ENCODE assay signal across 46 mouse cellular contexts in the genomic region with DNA sequence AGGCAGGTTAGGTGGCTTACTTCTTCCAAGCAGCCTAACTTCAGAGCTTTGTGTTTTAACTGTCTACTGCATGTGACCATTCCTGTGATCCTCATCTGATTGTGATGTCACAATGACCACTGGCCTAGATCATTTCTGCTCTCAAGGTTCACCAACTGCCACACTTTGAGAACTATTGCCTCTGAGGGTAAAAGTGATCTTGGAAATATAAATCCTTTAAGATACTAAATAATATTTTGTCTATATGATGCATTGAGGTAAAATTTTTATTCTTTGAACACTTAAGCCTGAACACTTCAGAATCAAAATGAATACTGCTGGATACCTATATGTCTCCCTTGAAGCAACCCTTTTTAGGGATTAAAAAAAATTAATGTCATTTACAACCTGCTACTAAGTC. TPM values are rescaled to one million over a fixed set of nuclear protein-coding genes. Genes with fewer than 3 reads are reported as not detected.
"Had no signal": no experiment of that assay in that cellular context is flagged by ENCODE, and none has a peak within 500 bp of the region (broad histone marks: within the 10 kb centered on the region; RNA-seq: fewer than 3 reads in every experiment).

A gene (minus strand): TSS at position 101 of the 400 bp plus-strand sequence.

- H3K36me3 ChIP-seq: limb, embryonic 10.5 days; limb, embryonic 12.5 days; limb, embryonic 13.5 days; limb, embryonic 15.5 days; liver, embryonic 12.5 days; liver, embryonic 13.5 days; liver, embryonic 15.5 days; lung, embryonic 15.5 days; midbrain, embryonic 10.5 days; midbrain, embryonic 12.5 days; midbrain, embryonic 13.5 days; midbrain, embryonic 15.5 days had no signal

- ATAC-seq: liver, embryonic 12.5 days; liver, postnatal 0 days; lung, postnatal 0 days; midbrain, embryonic 13.5 days; midbrain, embryonic 15.5 days; midbrain, embryonic 16.5 days had no signal

- H3K27me3 ChIP-seq: limb, embryonic 12.5 days; limb, embryonic 15.5 days; liver, embryonic 12.5 days; liver, embryonic 13.5 days; liver, embryonic 15.5 days; lung, embryonic 15.5 days; midbrain, embryonic 13.5 days; midbrain, embryonic 15.5 days had no signal

- H3K4me2 ChIP-seq: limb, embryonic 12.5 days; limb, embryonic 13.5 days; limb, embryonic 15.5 days; liver, embryonic 11.5 days; liver, embryonic 12.5 days; liver, embryonic 13.5 days; liver, embryonic 15.5 days; lung, embryonic 14.5 days; lung, embryonic 15.5 days; midbrain, embryonic 11.5 days; midbrain, embryonic 12.5 days; midbrain, embryonic 13.5 days; midbrain, embryonic 15.5 days had no signal

- DNase-seq: left cerebral cortex, postnatal 4 days; liver; liver, embryonic 13.5 days; liver, postnatal 0 days; lung, adult 18-20 months; lung, adult 2 months; lung, embryonic 14.5 days; lung, postnatal 10 days; lung, postnatal 14 days; lung, postnatal 36 days; lung, postnatal 4 days; midbrain, embryonic 14.5 days had no signal

- H3K4me3 ChIP-seq: left cerebral cortex, adult 2 months; limb, embryonic 10.5 days; limb, embryonic 12.5 days; limb, embryonic 13.5 days; limb, embryonic 15.5 days; liver, embryonic 12.5 days; liver, embryonic 13.5 days; liver, embryonic 15.5 days; lung, embryonic 15.5 days; megakaryocyte, embryonic 14.5 days; midbrain, embryonic 10.5 days; midbrain, embryonic 12.5 days; midbrain, embryonic 13.5 days; midbrain, embryonic 15.5 days; myocyte had no signal

- H3K27ac ChIP-seq: left cerebral cortex, adult 2 months; limb, embryonic 10.5 days; limb, embryonic 12.5 days; limb, embryonic 13.5 days; limb, embryonic 15.5 days; liver, embryonic 12.5 days; liver, embryonic 13.5 days; liver, embryonic 14.5 days; liver, embryonic 15.5 days; lung, embryonic 15.5 days; midbrain, embryonic 10.5 days; midbrain, embryonic 12.5 days; midbrain, embryonic 13.5 days; midbrain, embryonic 15.5 days had no signal

- H3K9ac ChIP-seq: limb, embryonic 12.5 days; limb, embryonic 13.5 days; limb, embryonic 15.5 days; liver, embryonic 12.5 days; liver, embryonic 13.5 days; liver, embryonic 14.5 days; liver, embryonic 15.5 days; liver, postnatal 0 days; lung, embryonic 14.5 days; lung, embryonic 15.5 days; midbrain, embryonic 12.5 days; midbrain, embryonic 13.5 days; midbrain, embryonic 15.5 days had no signal

- H3K9me3 ChIP-seq: limb, embryonic 10.5 days; limb, embryonic 12.5 days; limb, embryonic 13.5 days; limb, embryonic 15.5 days; liver, embryonic 12.5 days; liver, embryonic 13.5 days; liver, embryonic 15.5 days; lung, embryonic 15.5 days; megakaryocyte, embryonic 14.5 days; midbrain, embryonic 10.5 days; midbrain, embryonic 12.5 days; midbrain, embryonic 13.5 days; midbrain, embryonic 15.5 days had no signal

- H3K4me1 ChIP-seq: limb, embryonic 12.5 days; limb, embryonic 13.5 days; limb, embryonic 15.5 days; liver, embryonic 12.5 days; liver, embryonic 13.5 days; liver, embryonic 15.5 days; lung, embryonic 15.5 days; midbrain, embryonic 12.5 days; midbrain, embryonic 15.5 days had no signal

RNA-seq across cellular contexts. Expression of the gene that starts here (rescaled TPM):
- total RNA-seq: left cerebral cortex, adult 2 months; left cerebral cortex, adult 8-10 months; left cerebral cortex, postnatal 10 days; left cerebral cortex, postnatal 14 days; left cerebral cortex, postnatal 25 days; left cerebral cortex, postnatal 36 days; left cerebral cortex, postnatal 4 days; liver, adult 2 months; megakaryocyte progenitor cell, adult 5-6 weeks; megakaryocyte, adult 5-6 weeks; megakaryocyte-erythroid progenitor cell, adult 5-6 weeks; midbrain, postnatal 0 days; monocyte, adult 5-6 weeks had no signal
- polyA plus RNA-seq: limb, embryonic 10.5 days; limb, embryonic 11.5 days; limb, embryonic 12.5 days; limb, embryonic 13.5 days; limb, embryonic 14.5 days; limb, embryonic 15.5 days; liver, adult 2 months; liver, embryonic 11.5 days; liver, embryonic 12.5 days; liver, embryonic 13.5 days; liver, embryonic 14.5 days; liver, embryonic 15.5 days; liver, embryonic 16.5 days; liver, postnatal 0 days; lung, adult 2 months; lung, embryonic 14.5 days; lung, embryonic 15.5 days; lung, embryonic 16.5 days; lung, postnatal 0 days; midbrain, embryonic 10.5 days; midbrain, embryonic 11.5 days; midbrain, embryonic 12.5 days; midbrain, embryonic 13.5 days; midbrain, embryonic 14.5 days; midbrain, embryonic 15.5 days; midbrain, embryonic 16.5 days; midbrain, postnatal 0 days; myocyte had no signal
